Mouse (Mus musculus) limb, embryonic 11.5 days (tissue): ENCODE results near the gene Wdr27. TPM values are rescaled to one million over a fixed set of nuclear protein-coding genes. Genes with fewer than 3 reads are reported as not detected.

ENCODE experiments used
- ATAC-seq: fragments of 200-750 bp; cut with Nextera tagmentation; 2 replicates; pipeline ENCODE4 v1.8.0; 2017; ENCODE audit warnings: low read depth; ENCODE audit not compliant: insufficient number of reproducible peaks, low FRiP score, low TSS enrichment
- DNase-seq: peaks from one replicate; pipeline ENCODE4 v3.0.0-alpha.2; 2015; ENCODE audit warnings: low spot score
- H3K27ac ChIP-seq: fragments of 300-500 bp; sonication (generic); replicated peaks from 2 replicates; pipeline ENCODE4 v1.5.1; 2014; ENCODE audit warnings: low read depth, mild to moderate bottlenecking, low read length
- H3K27me3 ChIP-seq: fragments of 300-500 bp; sonication (generic); 2 replicates; pipeline ENCODE4 v1.6.1; 2014; ENCODE audit warnings: mild to moderate bottlenecking, low read length, mixed read lengths; ENCODE audit not compliant: control insufficient read depth, insufficient read depth
- H3K36me3 ChIP-seq: fragments of 300-500 bp; sonication (generic); 2 replicates; pipeline ENCODE4 v1.6.1; 2014; ENCODE audit warnings: mild to moderate bottlenecking, low read length, moderate library complexity, mixed read lengths; ENCODE audit not compliant: control insufficient read depth, insufficient read depth
- H3K4me1 ChIP-seq: fragments of 300-500 bp; sonication (generic); 2 replicates; pipeline ENCODE4 v1.6.1; 2014; ENCODE audit warnings: low read length, mixed read lengths; ENCODE audit not compliant: control insufficient read depth, insufficient read depth
- H3K4me2 ChIP-seq: fragments of 300-500 bp; sonication (generic); 2 replicates; pipeline ENCODE4 v1.6.1; 2014; ENCODE audit warnings: low read depth, mild to moderate bottlenecking, moderate library complexity; ENCODE audit not compliant: severe bottlenecking
- H3K4me3 ChIP-seq: fragments of 300-500 bp; sonication (generic); 2 replicates; pipeline ENCODE4 v1.5.1; 2014; ENCODE audit warnings: low read depth, low read length
- H3K9ac ChIP-seq: fragments of 300-500 bp; sonication (generic); 2 replicates; pipeline ENCODE4 v1.6.1; 2014; ENCODE audit warnings: mild to moderate bottlenecking, low read length
- H3K9me3 ChIP-seq: fragments of 300-500 bp; sonication (generic); 2 replicates; pipeline ENCODE4 v1.6.1; 2016; ENCODE audit warnings: low read length; ENCODE audit not compliant: control insufficient read depth
- WGBS: fragments of 180-500 bp; shearing (Covaris S2); extraction: QIAGEN DNeasy Blood & Tissue Kit; methylation state at CpG from one replicate; pipeline ENCODE4 v1.1.7; 2014; 5-methylcytosine and 5-hydroxymethylcytosine counted together
- polyA plus RNA-seq: library from polyadenylated mRNA; unstranded; fragments of >200 nt; fragmentation: Nextera tagmentation; extraction: Ambion mirVana; gene quantifications from 2 replicates; pipeline ENCODE4 v1.2.1, GENCODE M21; 2014

Wdr27 gene
- polyA plus RNA-seq, 1 experiment from 2014 or later, result 4.4 TPM

GRCm38 (mm10) chr17:14824938-14825337, 118.0 kb downstream of the Wdr27 start:
- DNase-seq (no peak), ATAC-seq (no peak)

DNA sequence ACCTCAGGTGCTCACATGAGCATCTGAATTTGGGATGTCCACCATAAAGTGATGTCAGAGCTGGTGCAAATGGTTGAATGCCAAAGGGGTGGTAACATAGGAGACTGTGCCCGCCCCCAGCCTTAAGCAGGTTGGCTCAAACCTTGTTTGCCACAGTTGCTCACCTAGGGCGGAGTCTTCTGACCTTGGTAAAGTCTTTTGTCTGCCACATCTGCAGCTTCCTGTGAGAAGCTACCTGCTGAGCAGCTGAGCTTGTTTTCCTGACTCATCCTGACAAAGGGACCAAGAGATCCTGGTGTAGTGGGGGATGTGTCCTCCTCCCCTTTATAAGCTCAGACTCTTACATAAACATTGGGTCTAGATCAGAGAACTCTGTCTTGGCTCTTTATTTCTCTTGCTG, 125.0 kb downstream of the Wdr27 start:
- ATAC-seq, result no peak

More at GRCm38 (mm10) chr17:14824938-14825337, 118.0 kb downstream of the Wdr27 start:
- H3K36me3 ChIP-seq, result no peaks in the 10 kb centered on the region
- H3K27me3 ChIP-seq, result no peaks in the 10 kb centered on the region
- no peak overlapping the region for H3K4me3 ChIP-seq
- no peak overlapping the region for H3K4me2 ChIP-seq
- H3K9ac ChIP-seq, result no peak overlapping the region
- no peaks in the 10 kb centered on the region for H3K4me1 ChIP-seq
- H3K27ac ChIP-seq, result no peak overlapping the region
- WGBS, result 70% methylated on average over 5 of the region's 5 CpGs
- no peaks in the 10 kb centered on the region for H3K9me3 ChIP-seq

GRCm38 (mm10) chr17:14816107-14816506, 126.9 kb downstream of the Wdr27 start:
- H3K27me3 ChIP-seq, result no peaks in the 10 kb centered on the region
- 79% methylated on average over 3 of the region's 3 CpGs for WGBS

More for the DNA sequence above, 125.0 kb downstream of the Wdr27 start:
- Histone ChIP-seq H3K4me2 (no peak overlapping the region), H3K36me3 (no peaks in the 10 kb centered on the region), H3K9ac (no peak overlapping the region), H3K4me1 (no peaks in the 10 kb centered on the region), H3K4me3 (no peak overlapping the region), H3K27ac (no peak overlapping the region), H3K27me3 (no peaks in the 10 kb centered on the region), H3K9me3 (no peaks in the 10 kb centered on the region)
- no peak for DNase-seq
- WGBS, result 75% methylated on average over 2 of the region's 2 CpGs

GRCm38 (mm10) chr17:14815304-14815703, 127.7 kb downstream of the Wdr27 start:
- WGBS, result 76% methylated on average over 5 of the region's 5 CpGs
- Histone ChIP-seq H3K27ac (no peak overlapping the region), H3K27me3 (no peaks in the 10 kb centered on the region)

More at GRCm38 (mm10) chr17:14816107-14816506, 126.9 kb downstream of the Wdr27 start:
- Histone ChIP-seq H3K27ac (no peak overlapping the region), H3K9me3 (no peaks in the 10 kb centered on the region), H3K4me1 (no peaks in the 10 kb centered on the region), H3K4me3 (no peak overlapping the region), H3K4me2 (no peak overlapping the region), H3K36me3 (no peaks in the 10 kb centered on the region), H3K9ac (no peak overlapping the region)
- DNase-seq (no peak), ATAC-seq (no peak)

DNA sequence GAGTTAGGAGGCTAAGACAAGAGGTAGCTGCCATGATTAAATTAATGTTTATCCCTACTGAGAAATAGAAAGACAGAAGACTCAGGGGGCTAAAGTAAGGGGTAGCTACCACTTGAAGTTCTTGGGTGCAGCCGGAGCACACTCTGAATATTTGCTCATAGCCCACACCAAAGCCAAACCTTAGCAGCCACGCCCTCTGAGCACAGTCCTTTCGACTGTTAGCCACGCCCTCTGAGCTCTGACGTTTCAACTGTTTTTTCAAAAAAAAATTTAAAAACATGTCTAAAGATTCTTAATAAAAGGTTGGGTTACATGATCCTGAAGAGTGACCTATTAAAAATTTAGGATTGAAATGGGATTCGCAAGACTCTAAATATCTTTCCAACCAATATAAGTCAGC, 130.3 kb downstream of the Wdr27 start:
- 83% methylated on average over 6 of the region's 6 CpGs for WGBS
- no peaks in the 10 kb centered on the region for H3K4me1 ChIP-seq
- H3K4me2 ChIP-seq, result no peak overlapping the region
- H3K36me3 ChIP-seq, result no peaks in the 10 kb centered on the region
- no peak overlapping the region for H3K9ac ChIP-seq
- ATAC-seq (no peak), DNase-seq (no peak)
- H3K4me3 ChIP-seq, result no peak overlapping the region
- no peaks in the 10 kb centered on the region for H3K9me3 ChIP-seq
- no peaks in the 10 kb centered on the region for H3K27me3 ChIP-seq
- H3K27ac ChIP-seq, result no peak overlapping the region

More at GRCm38 (mm10) chr17:14815304-14815703, 127.7 kb downstream of the Wdr27 start:
- DNase-seq (no peak), ATAC-seq (no peak)
- Histone ChIP-seq H3K4me1 (no peaks in the 10 kb centered on the region), H3K4me2 (no peak overlapping the region), H3K4me3 (no peak overlapping the region), H3K36me3 (no peaks in the 10 kb centered on the region), H3K9ac (no peak overlapping the region), H3K9me3 (no peaks in the 10 kb centered on the region)

GRCm38 (mm10) chr17:14812033-14812432, 130.9 kb downstream of the Wdr27 start:
- no peaks in the 10 kb centered on the region for H3K36me3 ChIP-seq
- no peak overlapping the region for H3K9ac ChIP-seq
- no peaks in the 10 kb centered on the region for H3K27me3 ChIP-seq
- no peak overlapping the region for H3K4me3 ChIP-seq
- DNase-seq (no peak), ATAC-seq (no peak)
- H3K9me3 ChIP-seq, result no peaks in the 10 kb centered on the region
- H3K27ac ChIP-seq, result no peak overlapping the region
- H3K4me2 ChIP-seq, result no peak overlapping the region
- WGBS, result 90% methylated on average over 8 of the region's 8 CpGs
- no peaks in the 10 kb centered on the region for H3K4me1 ChIP-seq

DNA sequence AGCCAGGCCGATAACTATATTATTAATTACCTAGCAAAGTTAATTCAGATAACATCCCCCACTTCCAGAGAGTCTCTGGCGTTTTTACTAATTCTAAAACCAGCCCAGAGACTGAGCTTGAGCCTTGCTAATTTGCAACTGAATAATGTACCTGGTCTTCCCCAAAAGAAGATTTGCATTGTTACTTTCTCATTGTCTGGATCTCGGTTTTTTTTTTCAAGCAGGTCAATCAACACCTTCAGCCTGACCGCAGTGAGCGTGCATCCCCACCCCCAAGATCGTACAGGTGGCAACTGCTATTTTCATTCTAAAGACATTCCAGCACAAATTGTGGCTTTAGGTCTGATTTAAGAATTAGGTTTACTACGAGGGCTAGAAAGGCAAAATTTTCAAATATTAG, 136.2 kb downstream of the Wdr27 start:
- ATAC-seq (no peak), DNase-seq (no peak)
- Histone ChIP-seq H3K4me2 (no peak overlapping the region), H3K4me1 (no peaks in the 10 kb centered on the region), H3K4me3 (no peak overlapping the region), H3K27me3 (no peaks in the 10 kb centered on the region), H3K9me3 (no peaks in the 10 kb centered on the region), H3K36me3 (no peaks in the 10 kb centered on the region), H3K27ac (no peak overlapping the region), H3K9ac (no peak overlapping the region)
- WGBS, result 89% methylated on average over 7 of the region's 7 CpGs

DNA sequence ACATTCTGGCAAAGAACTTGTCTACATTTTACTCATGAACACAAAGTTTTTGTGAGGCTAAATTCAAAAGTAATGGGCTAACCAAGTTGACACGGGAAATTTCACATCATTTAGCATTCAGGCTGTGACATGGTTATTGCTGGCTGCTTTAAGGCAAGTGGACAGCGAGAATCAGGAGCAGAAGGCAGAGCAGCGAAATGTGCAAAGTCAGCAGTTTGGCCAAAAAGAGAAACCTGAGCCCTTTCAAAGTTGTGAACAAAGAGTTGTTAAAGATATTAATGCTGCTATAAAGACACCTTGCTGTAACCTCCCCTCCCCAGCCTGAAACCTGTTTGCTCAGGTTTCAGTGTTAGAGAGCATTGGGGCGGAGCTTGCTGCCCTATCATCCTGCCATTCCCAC, 143.7 kb downstream of the Wdr27 start:
- Histone ChIP-seq H3K4me2 (no peak overlapping the region), H3K27me3 (no peaks in the 10 kb centered on the region), H3K36me3 (no peaks in the 10 kb centered on the region), H3K4me1 (no peaks in the 10 kb centered on the region), H3K27ac (no peak overlapping the region), H3K4me3 (no peak overlapping the region), H3K9me3 (no peaks in the 10 kb centered on the region), H3K9ac (no peak overlapping the region)
- DNase-seq (no peak), ATAC-seq (no peak)
- 85% methylated on average over 4 of the region's 4 CpGs for WGBS

DNA sequence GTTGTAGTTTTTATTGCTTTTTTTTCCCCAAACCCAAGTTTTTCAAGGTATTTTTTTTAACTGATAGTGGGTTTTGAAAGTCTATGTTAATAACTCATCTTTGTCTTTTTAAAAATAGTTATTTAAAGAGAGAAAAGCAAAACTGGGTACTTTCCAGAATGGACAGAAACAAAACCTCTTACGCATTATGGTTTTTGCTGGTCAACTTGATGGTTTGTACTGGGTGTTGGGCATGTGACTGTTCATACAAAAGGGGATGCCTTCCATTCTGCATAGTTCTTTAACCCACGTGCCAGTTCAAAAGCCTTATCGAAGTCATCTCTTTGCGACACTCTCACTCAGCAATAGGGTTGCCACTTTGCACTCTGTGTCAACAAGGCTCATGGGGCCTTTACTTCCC, 147.9 kb downstream of the Wdr27 start:
- Histone ChIP-seq H3K4me3 (no peak overlapping the region), H3K4me2 (no peak overlapping the region), H3K9ac (no peak overlapping the region), H3K27me3 (no peaks in the 10 kb centered on the region), H3K36me3 (no peaks in the 10 kb centered on the region), H3K4me1 (no peaks in the 10 kb centered on the region), H3K9me3 (peaks cover 2% of the 10 kb centered on the region; the same call in 1 of the 2 replicates), H3K27ac (no peak overlapping the region)
- ATAC-seq (no peak), DNase-seq (no peak)
- 96% methylated on average over 4 of the region's 4 CpGs for WGBS
